8 mouse cellular contexts compared by ENCODE assay signal in genomic region chr4:133250609-133251008, GRCm38 (mm10). TPM values are rescaled to one million over a fixed set of nuclear protein-coding genes. Genes with fewer than 3 reads are reported as not detected.
A peak's percentile ranks its signal among the peaks of the same experiment; 100 is the strongest.
DNase-seq lines count a peak whose midpoint lies in the region; ATAC-seq and TF ChIP-seq lines count a peak whose summit lies in the region.

No protein-coding gene starts in this region.

- DNase-seq in CD4-positive, CD25-positive, alpha-beta regulatory T cell, adult 2 months (ENCODE audit: low read depth, low spot score): peak; percentile 87
- DNase-seq in c-Kit-positive CD71-positive TER-119-negative erythroid progenitor cells, embryonic 14.5 days (ENCODE audit: low read depth): peak; percentile 63
- DNase-seq in heart, postnatal 0 days (ENCODE audit: low spot score): peak; percentile 55
- DNase-seq in kidney, postnatal 25 days: peak; percentile 82 to 83
- peak; percentile 79 for DNase-seq in liver, embryonic 13.5 days
- peak; percentile 67 to 84 for DNase-seq in natural killer cell, adult 2 months (ENCODE audit: low spot score in 2 of 2)

- H3K27me3 ChIP-seq in forebrain, embryonic 12.5 days: peaks cover 94% of the 10 kb centered on the region
- peaks cover 58% of the 10 kb centered on the region for H3K27me3 ChIP-seq in heart, postnatal 0 days (ENCODE audit: control insufficient read depth, insufficient read depth, low read length)
- peaks cover 66% of the 10 kb centered on the region for H3K27me3 ChIP-seq in liver, embryonic 13.5 days
- H3K27me3 ChIP-seq in stomach, embryonic 14.5 days (ENCODE audit: control insufficient read depth, insufficient read depth, low read length): peaks cover 19% of the 10 kb centered on the region

- no peaks in the 10 kb centered on the region for H3K36me3 ChIP-seq in forebrain, embryonic 12.5 days (replicated peaks)
- no peaks in the 10 kb centered on the region for H3K36me3 ChIP-seq in heart, postnatal 0 days (replicated peaks; ENCODE audit: control insufficient read depth, insufficient read depth, low read length)
- H3K36me3 ChIP-seq in liver, embryonic 13.5 days: no peaks in the 10 kb centered on the region
- no peaks in the 10 kb centered on the region for H3K36me3 ChIP-seq in stomach, embryonic 14.5 days (ENCODE audit: control insufficient read depth, insufficient read depth, low read length)

- peak overlapping the region; percentile 49 for H3K9ac ChIP-seq in forebrain, embryonic 12.5 days
- no peak overlapping the region for H3K9ac ChIP-seq in heart, postnatal 0 days (replicated peaks; ENCODE audit: low read depth, low read length)
- H3K9ac ChIP-seq in liver, embryonic 13.5 days: no peak overlapping the region
- no peak overlapping the region for H3K9ac ChIP-seq in stomach, embryonic 14.5 days (replicated peaks; ENCODE audit: low read depth, low read length)

- no peaks in the 10 kb centered on the region for H3K9me3 ChIP-seq in forebrain, embryonic 12.5 days
- H3K9me3 ChIP-seq in heart, postnatal 0 days (replicated peaks; ENCODE audit: control insufficient read depth, low read length): no peaks in the 10 kb centered on the region
- H3K9me3 ChIP-seq in liver, embryonic 13.5 days (replicated peaks): no peaks in the 10 kb centered on the region
- H3K9me3 ChIP-seq in stomach, embryonic 14.5 days (ENCODE audit: control insufficient read depth, low read depth, low read length): no peaks in the 10 kb centered on the region

- no peak for TF ChIP-seq EP300 in heart, postnatal 0 days (IDR thresholded peaks at IDR 0.05; ENCODE audit: low read depth)

- H3K4me2 ChIP-seq in forebrain, embryonic 12.5 days: peak overlapping the region; percentile 62
- H3K4me2 ChIP-seq in heart, postnatal 0 days (ENCODE audit: low read depth, low read length): peak overlapping the region; percentile 48
- H3K4me2 ChIP-seq in liver, embryonic 13.5 days: peak overlapping the region; percentile 51
- H3K4me2 ChIP-seq in stomach, embryonic 14.5 days (replicated peaks; ENCODE audit: low read depth, low read length): peak overlapping the region; percentile 35

- peaks cover 12% of the 10 kb centered on the region for H3K4me1 ChIP-seq in forebrain, embryonic 12.5 days
- no peaks in the 10 kb centered on the region for H3K4me1 ChIP-seq in heart, postnatal 0 days (ENCODE audit: control insufficient read depth, insufficient read depth)
- H3K4me1 ChIP-seq in liver, embryonic 13.5 days (replicated peaks): peaks cover 55% of the 10 kb centered on the region
- peaks cover 11% of the 10 kb centered on the region; the same call in 1 of the 2 replicates for H3K4me1 ChIP-seq in stomach, embryonic 14.5 days (ENCODE audit: control insufficient read depth, insufficient read depth, low read length)

- WGBS in forebrain, embryonic 12.5 days: 3% methylated on average over 22 of the region's 22 CpGs
- WGBS in heart, postnatal 0 days: 5% methylated on average over 22 of the region's 22 CpGs
- WGBS in liver, embryonic 13.5 days (ENCODE audit: insufficient replicate concordance): 8% methylated on average over 22 of the region's 22 CpGs
- 4% methylated on average over 22 of the region's 22 CpGs for WGBS in stomach, embryonic 14.5 days

- no peak for ATAC-seq in forebrain, embryonic 12.5 days (ENCODE audit: low FRiP score)
- peak; percentile 63 for ATAC-seq in heart, postnatal 0 days (ENCODE audit: insufficient read depth, low read depth)
- no peak for ATAC-seq in liver, embryonic 13.5 days (ENCODE audit: low read depth)
- ATAC-seq in stomach, embryonic 14.5 days (ENCODE audit: insufficient number of reproducible peaks, insufficient read depth, low FRiP score, low read depth): 0 out of 2 replicates have a peak, but pooled peaks have one; percentile 24

- peak; percentile 67 for TF ChIP-seq CTCF in heart, postnatal 0 days (IDR thresholded peaks at IDR 0.05; ENCODE audit: low read depth)

- H3K4me3 ChIP-seq in forebrain, embryonic 12.5 days (replicated peaks): peak overlapping the region; percentile 38
- H3K4me3 ChIP-seq in heart, postnatal 0 days (ENCODE audit: low read depth, low read length): peak overlapping the region; percentile 26
- H3K4me3 ChIP-seq in liver, embryonic 13.5 days (replicated peaks): peak overlapping the region; percentile 29; the same call in 1 of the 2 replicates
- peak overlapping the region; percentile 25 for H3K4me3 ChIP-seq in stomach, embryonic 14.5 days (ENCODE audit: low read depth, low read length)

- H3K27ac ChIP-seq in forebrain, embryonic 12.5 days: no peak overlapping the region
- no peak overlapping the region for H3K27ac ChIP-seq in heart, postnatal 0 days (ENCODE audit: low read depth)
- H3K27ac ChIP-seq in liver, embryonic 13.5 days: no peak overlapping the region
- no peak overlapping the region for H3K27ac ChIP-seq in stomach, embryonic 14.5 days (ENCODE audit: low read length)

RNA-seq across cellular contexts. Expression of gene Map3k6, which starts 10.0 kb away (rescaled TPM):
- 1.3 TPM in 2 replicates for polyA plus RNA-seq in forebrain, embryonic 12.5 days (2016; fragmentation: Nextera tagmentation; extraction: Ambion mirVana)
- 13.8 and 14.8 TPM in 2 replicates for total RNA-seq in heart, postnatal 0 days (2014; rRNA removed; ENCODE audit: low replicate concordance)
- 2.7 and 2.8 TPM in 2 replicates for polyA plus RNA-seq in heart, postnatal 0 days (2015; fragmentation: Nextera tagmentation; extraction: Ambion mirVana)
- polyA plus RNA-seq in liver, embryonic 13.5 days (2015; fragmentation: Nextera tagmentation; extraction: Ambion mirVana): 1.7 and 1.9 TPM in 2 replicates
- polyA plus RNA-seq in stomach, embryonic 14.5 days (2014; fragmentation: Nextera tagmentation; extraction: Ambion mirVana): 3.1 and 3.4 TPM in 2 replicates

RNA-seq across cellular contexts. Expression of gene Sytl1, which starts 12.3 kb away (rescaled TPM):
- 0.74 and 0.80 TPM in 2 replicates for polyA plus RNA-seq in forebrain, embryonic 12.5 days (2016; fragmentation: Nextera tagmentation; extraction: Ambion mirVana)
- total RNA-seq in heart, postnatal 0 days (2014; rRNA removed; ENCODE audit: low replicate concordance): 3.6 and 3.7 TPM in 2 replicates
- 0.79 and 0.84 TPM in 2 replicates for polyA plus RNA-seq in heart, postnatal 0 days (2015; fragmentation: Nextera tagmentation; extraction: Ambion mirVana)
- polyA plus RNA-seq in liver, embryonic 13.5 days (2015; fragmentation: Nextera tagmentation; extraction: Ambion mirVana): 0.42 and 0.55 TPM in 2 replicates
- polyA plus RNA-seq in stomach, embryonic 14.5 days (2014; fragmentation: Nextera tagmentation; extraction: Ambion mirVana): 9.3 and 10.3 TPM in 2 replicates

RNA-seq across cellular contexts. Expression of gene Tmem222, which starts 27.0 kb away (rescaled TPM):
- 70.9 and 74.3 TPM in 2 replicates for polyA plus RNA-seq in forebrain, embryonic 12.5 days (2016; fragmentation: Nextera tagmentation; extraction: Ambion mirVana)
- 58.8 and 103 TPM in 2 replicates for total RNA-seq in heart, postnatal 0 days (2014; rRNA removed; ENCODE audit: low replicate concordance)
- polyA plus RNA-seq in heart, postnatal 0 days (2015; fragmentation: Nextera tagmentation; extraction: Ambion mirVana): 45.0 and 45.6 TPM in 2 replicates
- 38.9 and 41.0 TPM in 2 replicates for polyA plus RNA-seq in liver, embryonic 13.5 days (2015; fragmentation: Nextera tagmentation; extraction: Ambion mirVana)
- 88.1 and 88.6 TPM in 2 replicates for polyA plus RNA-seq in stomach, embryonic 14.5 days (2014; fragmentation: Nextera tagmentation; extraction: Ambion mirVana)

RNA-seq across cellular contexts. Expression of gene Gpr3, which starts 38.3 kb away (rescaled TPM):
- 0.14 and 0.29 TPM in 2 replicates for polyA plus RNA-seq in forebrain, embryonic 12.5 days (2016; fragmentation: Nextera tagmentation; extraction: Ambion mirVana)
- not detected in 2 replicates for total RNA-seq in heart, postnatal 0 days (2014; rRNA removed; ENCODE audit: low replicate concordance)
- polyA plus RNA-seq in heart, postnatal 0 days (2015; fragmentation: Nextera tagmentation; extraction: Ambion mirVana): 0.15 and 0.21 TPM in 2 replicates
- polyA plus RNA-seq in liver, embryonic 13.5 days (2015; fragmentation: Nextera tagmentation; extraction: Ambion mirVana): not detected in 2 replicates
- not detected in 2 replicates for polyA plus RNA-seq in stomach, embryonic 14.5 days (2014; fragmentation: Nextera tagmentation; extraction: Ambion mirVana)

RNA-seq across cellular contexts. Expression of gene Cd164l2, which starts 38.7 kb away (rescaled TPM):
- 0.47 and 0.50 TPM in 2 replicates for polyA plus RNA-seq in forebrain, embryonic 12.5 days (2016; fragmentation: Nextera tagmentation; extraction: Ambion mirVana)
- not detected in 2 replicates for total RNA-seq in heart, postnatal 0 days (2014; rRNA removed; ENCODE audit: low replicate concordance)
- 0.23 and 0.33 TPM in 2 replicates for polyA plus RNA-seq in heart, postnatal 0 days (2015; fragmentation: Nextera tagmentation; extraction: Ambion mirVana)
- polyA plus RNA-seq in liver, embryonic 13.5 days (2015; fragmentation: Nextera tagmentation; extraction: Ambion mirVana): 0.20 TPM in 1 of 2 replicates, not detected in the other
- 8.7 and 11.6 TPM in 2 replicates for polyA plus RNA-seq in stomach, embryonic 14.5 days (2014; fragmentation: Nextera tagmentation; extraction: Ambion mirVana)

Comparison
In these comparisons a context has a peak if more than half of its experiments do, and no peak if none do; other contexts are left out.
1. ATAC-seq: peak in heart, postnatal 0 days (single experiment) and stomach, embryonic 14.5 days (single experiment); none in forebrain, embryonic 12.5 days (single experiment) and liver, embryonic 13.5 days (single experiment).
2. Peak in every context shown above with its lines, with median percentiles within 50 percentile points of each other: DNase-seq, H3K4me2 ChIP-seq and H3K4me3 ChIP-seq.